Comparison of ENCODE assay signal across 22 mouse cellular contexts in genomic region chr9:115380276-115380675, GRCm38 (mm10).
A peak's percentile ranks its signal among the peaks of the same experiment; 100 is the strongest.
DNase-seq lines count a peak whose midpoint lies in the region; ATAC-seq and TF ChIP-seq lines count a peak whose summit lies in the region.
"Had no signal": no experiment of that assay in that cellular context is flagged by ENCODE, and none has a peak within 500 bp of the region (broad histone marks: within the 10 kb centered on the region; RNA-seq: fewer than 3 reads in every experiment).

No protein-coding gene starts in this region.

- H3K4me2 ChIP-seq in hindbrain, embryonic 15.5 days: peak overlapping the region; percentile 13; the same call in 1 of the 2 replicates
- H3K4me2 ChIP-seq in hindbrain, postnatal 0 days (ENCODE audit: low read depth, low read length): peak overlapping the region; percentile 34
- H3K4me2 ChIP-seq: heart, embryonic 11.5 days; limb, embryonic 12.5 days; liver, embryonic 12.5 days; lung, embryonic 14.5 days had no signal

- no peak overlapping the region for H3K9ac ChIP-seq in hindbrain, embryonic 15.5 days
- no peak overlapping the region for H3K9ac ChIP-seq in hindbrain, postnatal 0 days (replicated peaks; ENCODE audit: low read length)
- H3K9ac ChIP-seq: limb, embryonic 12.5 days; liver, embryonic 12.5 days; lung, embryonic 14.5 days had no signal

- no peaks in the 10 kb centered on the region for H3K9me3 ChIP-seq in hindbrain, embryonic 15.5 days
- no peaks in the 10 kb centered on the region for H3K9me3 ChIP-seq in hindbrain, embryonic 10.5 days
- H3K9me3 ChIP-seq in hindbrain, postnatal 0 days (ENCODE audit: low read length): no peaks in the 10 kb centered on the region
- H3K9me3 ChIP-seq: liver, embryonic 12.5 days had no signal

- 49% methylated on average over 15 of the region's 15 CpGs for WGBS in hindbrain, embryonic 15.5 days
- 87% methylated on average over 15 of the region's 15 CpGs for WGBS in hindbrain, embryonic 10.5 days
- WGBS in hindbrain, postnatal 0 days: 33% methylated on average over 15 of the region's 15 CpGs

- no peak for TF ChIP-seq POLR2A in brain, embryonic 14.5 days (IDR thresholded peaks at IDR 0.05; ENCODE audit: borderline replicate concordance, extremely low read depth, insufficient read depth, insufficient read length, poor library complexity, severe bottlenecking)

- H3K27ac ChIP-seq in hindbrain, embryonic 15.5 days (replicated peaks): peak overlapping the region; percentile 48; the same call in 1 of the 2 replicates
- no peak overlapping the region for H3K27ac ChIP-seq in hindbrain, embryonic 10.5 days
- H3K27ac ChIP-seq in hindbrain, postnatal 0 days: peak overlapping the region; percentile 54; the same call in 1 of the 2 replicates
- H3K27ac ChIP-seq: limb, embryonic 12.5 days; liver, embryonic 12.5 days had no signal

- no peaks in the 10 kb centered on the region for H3K36me3 ChIP-seq in hindbrain, embryonic 15.5 days
- no peaks in the 10 kb centered on the region for H3K36me3 ChIP-seq in hindbrain, embryonic 10.5 days
- no peaks in the 10 kb centered on the region for H3K36me3 ChIP-seq in hindbrain, postnatal 0 days (ENCODE audit: insufficient read depth, low read length)
- H3K36me3 ChIP-seq: limb, embryonic 12.5 days; liver, embryonic 12.5 days had no signal

- peak; percentile 51; the same call in 1 of the 2 replicates for ATAC-seq in hindbrain, embryonic 15.5 days (ENCODE audit: low FRiP score, low read depth)
- ATAC-seq in hindbrain, postnatal 0 days: 0 out of 2 replicates have a peak, but pooled peaks have one; percentile 29
- ATAC-seq: liver, embryonic 12.5 days had no signal

- H3K4me1 ChIP-seq in hindbrain, embryonic 15.5 days (replicated peaks): peaks cover 8% of the 10 kb centered on the region; the same call in 1 of the 2 replicates
- H3K4me1 ChIP-seq in hindbrain, embryonic 10.5 days (replicated peaks): 0 out of 2 replicates have a peak, but pooled peaks cover 3% of the 10 kb centered on the region
- H3K4me1 ChIP-seq in hindbrain, postnatal 0 days (ENCODE audit: insufficient read depth, low read length): no peaks in the 10 kb centered on the region
- H3K4me1 ChIP-seq: limb, embryonic 12.5 days; liver, embryonic 12.5 days had no signal

- H3K27me3 ChIP-seq in hindbrain, embryonic 15.5 days: no peaks in the 10 kb centered on the region
- no peaks in the 10 kb centered on the region for H3K27me3 ChIP-seq in hindbrain, embryonic 10.5 days (ENCODE audit: insufficient read depth, poor library complexity, severe bottlenecking)
- H3K27me3 ChIP-seq in hindbrain, postnatal 0 days (ENCODE audit: insufficient read depth, low read length): no peaks in the 10 kb centered on the region
- H3K27me3 ChIP-seq: CH12.LX; limb, embryonic 12.5 days; liver, embryonic 12.5 days had no signal

- TF ChIP-seq CTCF in brain, embryonic 14.5 days (IDR thresholded peaks at IDR 0.05; ENCODE audit: borderline replicate concordance, extremely low read depth, insufficient read depth, insufficient read length): no peak
- no peak for TF ChIP-seq CTCF in hindbrain, postnatal 0 days (IDR thresholded peaks at IDR 0.05; ENCODE audit: low read depth)

- no peak overlapping the region for H3K4me3 ChIP-seq in hindbrain, embryonic 15.5 days
- no peak overlapping the region for H3K4me3 ChIP-seq in hindbrain, embryonic 10.5 days
- no peak overlapping the region for H3K4me3 ChIP-seq in hindbrain, postnatal 0 days (ENCODE audit: low read length)
- H3K4me3 ChIP-seq: limb, embryonic 12.5 days; liver, embryonic 12.5 days; myocyte had no signal

- peak; percentile 49 to 54 for DNase-seq in cerebellum, postnatal 14 days
- DNase-seq in cerebellum, adult 18-20 months: no peak
- DNase-seq in hindbrain, embryonic 10.5 days (ENCODE audit: low spot score): no peak
- DNase-seq in brain, embryonic 14.5 days (ENCODE audit: low read depth): peak; percentile 69
- peak; percentile 24 for DNase-seq in hindbrain, postnatal 0 days (ENCODE audit: low spot score)
- DNase-seq in frontal cortex, postnatal 10 days (ENCODE audit: low spot score in 2 of 2): no peak
- DNase-seq in urinary bladder, postnatal 4 days (ENCODE audit: low spot score in 2 of 2): no peak
- DNase-seq: adrenal gland, postnatal 25 days; cerebellum, adult 11-12 months; embryo, embryonic 11 days; heart, postnatal 10 days; kidney, adult 9 months; kidney, postnatal 36 days; lung, embryonic 14.5 days; lung, postnatal 36 days; retina, postnatal 1 day had no signal

Comparison
In these comparisons a context has a peak if more than half of its experiments do, and no peak if none do; other contexts are left out.
1. DNase-seq: peak in cerebellum, postnatal 14 days (2 of 2), brain, embryonic 14.5 days (single experiment) and hindbrain, postnatal 0 days (single experiment); none in cerebellum, adult 18-20 months (0 of 2), hindbrain, embryonic 10.5 days (single experiment), frontal cortex, postnatal 10 days (0 of 2) and urinary bladder, postnatal 4 days (0 of 2).